Mouse (Mus musculus): ENCODE measurements at regions not wholly inside any gene's neighbourhood (a gene's known extent, or its start where the extent isn't known, plus 50 kb on each side); places are given as distances from the start of the nearest gene placed in this dataset.

- no peaks in the 10 kb centered on the region for H3K27me3 ChIP-seq
- ATAC-seq (ENCODE audit: borderline replicate concordance, extremely low read depth, low FRiP score, low TSS enrichment), result no peak
- H3K4me2 ChIP-seq, result no peak overlapping the region
These were observed 60.4 kb upstream of the Aldh1a3 start for GRCm38 (mm10) chr7:66487751-66488150.

GRCm38 (mm10) chr7:66480446-66480845, 53.1 kb upstream of the Aldh1a3 start:
- WGBS, result 66% methylated on average over 4 of the region's 4 CpGs
- Histone ChIP-seq H3K9ac (no peak overlapping the region), H3K4me2 (no peak overlapping the region), H3K9me3 (no peaks in the 10 kb centered on the region), H3K36me3 (no peaks in the 10 kb centered on the region), H3K27me3 (no peaks in the 10 kb centered on the region), H3K27ac (no peak overlapping the region), H3K4me1 (peaks cover 5% of the 10 kb centered on the region; the same call in 1 of the 2 replicates), H3K4me3 (no peak overlapping the region)
- ATAC-seq (ENCODE audit: borderline replicate concordance, extremely low read depth, low FRiP score, low TSS enrichment), result no peak

More at GRCm38 (mm10) chr7:66487751-66488150, 60.4 kb upstream of the Aldh1a3 start:
- H3K9ac ChIP-seq, result no peak overlapping the region
- H3K9me3 ChIP-seq, result no peaks in the 10 kb centered on the region
- H3K4me3 ChIP-seq, result no peak overlapping the region
- no peaks in the 10 kb centered on the region for H3K36me3 ChIP-seq
- H3K27ac ChIP-seq, result no peak overlapping the region
- no peaks in the 10 kb centered on the region for H3K4me1 ChIP-seq

GRCm38 (mm10) chr7:66479321-66479720, 52.0 kb upstream of the Aldh1a3 start:
- ATAC-seq (ENCODE audit: borderline replicate concordance, extremely low read depth, low FRiP score, low TSS enrichment), result no peak
- Histone ChIP-seq H3K36me3 (no peaks in the 10 kb centered on the region), H3K4me2 (no peak overlapping the region), H3K27ac (no peak overlapping the region), H3K27me3 (no peaks in the 10 kb centered on the region), H3K9ac (no peak overlapping the region), H3K4me1 (peaks cover 5% of the 10 kb centered on the region; the same call in 1 of the 2 replicates), H3K9me3 (no peaks in the 10 kb centered on the region), H3K4me3 (no peak overlapping the region)
- WGBS, result 91% methylated on average over 4 of the region's 4 CpGs

- H3K36me3 ChIP-seq, result no peaks in the 10 kb centered on the region
- H3K9me3 ChIP-seq, result no peaks in the 10 kb centered on the region
- no peak overlapping the region for H3K9ac ChIP-seq
- no peak overlapping the region for H3K4me2 ChIP-seq
- 69% methylated on average over 7 of the region's 7 CpGs for WGBS
- H3K27me3 ChIP-seq, result no peaks in the 10 kb centered on the region
- no peak overlapping the region for H3K27ac ChIP-seq
- no peak for ATAC-seq (ENCODE audit: borderline replicate concordance, extremely low read depth, low FRiP score, low TSS enrichment)
- H3K4me1 ChIP-seq, result peaks cover 5% of the 10 kb centered on the region; the same call in 1 of the 2 replicates
- H3K4me3 ChIP-seq, result no peak overlapping the region
These were observed 50.8 kb upstream of the Aldh1a3 start for GRCm38 (mm10) chr7:66478106-66478505.

GRCm38 (mm10) chr7:66477475-66477874, 50.2 kb upstream of the Aldh1a3 start:
- no peak overlapping the region for H3K4me2 ChIP-seq
- whole genome bisulfite sequencing, result 48% methylated on average over 5 of the region's 5 CpGs
- H3K36me3 ChIP-seq, result no peaks in the 10 kb centered on the region
- no peak overlapping the region for H3K27ac ChIP-seq
- no peaks in the 10 kb centered on the region for H3K27me3 ChIP-seq
- H3K4me3 ChIP-seq, result no peak overlapping the region
- peaks cover 5% of the 10 kb centered on the region; the same call in 1 of the 2 replicates for H3K4me1 ChIP-seq
- H3K9me3 ChIP-seq, result no peaks in the 10 kb centered on the region
- H3K9ac ChIP-seq, result no peak overlapping the region
- no peak for ATAC-seq (ENCODE audit: borderline replicate concordance, extremely low read depth, low FRiP score, low TSS enrichment)
